Mouse (Mus musculus) heart, postnatal 4 days (tissue): ENCODE results near the gene Gabra1. TPM values are rescaled to one million over a fixed set of nuclear protein-coding genes. Genes with fewer than 3 reads are reported as not detected.

Experiments
- DNase-seq: peaks from one replicate; pipeline ENCODE4 v3.0.0; 2021
- total RNA-seq, 2 experiments: library from RNA; stranded (reverse); gene quantifications; 2 replicates each; pipeline ENCODE4 v1.2.3; 2021

Gabra1 gene
- under 1 TPM; 0.14 to 0.70 TPM for total RNA-seq

- DNase-seq, result no peak
Measured at GRCm38 (mm10) chr11:42182825-42183152, at the start of gene Gabra1. Gene Gabra1, minus strand, starts transcription at chr11:42182930.

GRCm38 (mm10) chr11:42181973-42182824 is 531 bp downstream of the Gabra1 start:
- DNase-seq, result peak; percentile 6

GRCm38 (mm10) chr11:42181426-42181825 is 1.3 kb downstream of the Gabra1 start:
- no peak for DNase-seq

GRCm38 (mm10) chr11:42179535-42179934 is 3.2 kb downstream of the Gabra1 start:
- DNase-seq, result no peak

- DNase-seq, result no peak
Measured at GRCm38 (mm10) chr11:42178296-42178695, 4.4 kb downstream of the Gabra1 start.

- no peak for DNase-seq
Measured at GRCm38 (mm10) chr11:42151396-42151795, 31.3 kb downstream of the Gabra1 start.

GRCm38 (mm10) chr11:42116931-42117330 is 65.8 kb downstream of the Gabra1 start:
- DNase-seq, result no peak

- DNase-seq, result no peak
Measured at GRCm38 (mm10) chr11:42110051-42110450, 72.7 kb downstream of the Gabra1 start.

GRCm38 (mm10) chr11:42109627-42110026 is 73.1 kb downstream of the Gabra1 start:
- no peak for DNase-seq

GRCm38 (mm10) chr11:42095556-42095955 is 87.2 kb downstream of the Gabra1 start:
- DNase-seq, result no peak

Other genes with a start within 250 kb of the Gabra1 start
- gene Gabrg2, start 182.1 kb downstream of the Gabra1 start, total RNA-seq, result not detected
- not detected for gene Gabra6, start 138.1 kb upstream of the Gabra1 start, total RNA-seq
- under 1 TPM; 0.86 to 0.99 TPM for gene Gabrb2, start 236.8 kb upstream of the Gabra1 start, total RNA-seq